Mouse (Mus musculus) retina, postnatal 1 day (tissue): ENCODE measurements around the gene Fam181a.

ENCODE experiments used
- DNase-seq: peaks from one replicate; pipeline ENCODE4 v3.0.0-alpha.2; 2012

The Fam181a gene

GRCm38 (mm10) chr12:103315831-103316545, 5.2 kb downstream of the Fam181a start:
- no peak for DNase-seq

- DNase-seq = peak; percentile 62
Measured at GRCm38 (mm10) chr12:103322801-103323200, 12.0 kb downstream of the Fam181a start.

- peak; percentile 96 for DNase-seq
Measured at GRCm38 (mm10) chr12:103325156-103325857, 14.5 kb downstream of the Fam181a start.

GRCm38 (mm10) chr12:103326569-103326968, 15.8 kb downstream of the Fam181a start:
- no peak for DNase-seq

- peak; percentile 46 for DNase-seq
Measured at GRCm38 (mm10) chr12:103327107-103327506, 16.3 kb downstream of the Fam181a start.

- no peak for DNase-seq
Measured at GRCm38 (mm10) chr12:103328448-103329191, 17.8 kb downstream of the Fam181a start.

GRCm38 (mm10) chr12:103331491-103331890, 20.7 kb downstream of the Fam181a start:
- DNase-seq = no peak

- DNase-seq = no peak
Measured at GRCm38 (mm10) chr12:103332879-103333278, 22.1 kb downstream of the Fam181a start.

GRCm38 (mm10) chr12:103333426-103333825, 22.7 kb downstream of the Fam181a start:
- DNase-seq = no peak

GRCm38 (mm10) chr12:103336766-103337165, 26.0 kb downstream of the Fam181a start:
- DNase-seq = no peak

- no peak for DNase-seq
Measured at GRCm38 (mm10) chr12:103338162-103338798, 27.5 kb downstream of the Fam181a start.

- DNase-seq = no peak
Measured at GRCm38 (mm10) chr12:103341212-103341611, 30.4 kb downstream of the Fam181a start.

- DNase-seq = no peak
Measured at GRCm38 (mm10) chr12:103343456-103343855, 32.7 kb downstream of the Fam181a start.

GRCm38 (mm10) chr12:103344934-103345333, 34.2 kb downstream of the Fam181a start:
- no peak for DNase-seq

GRCm38 (mm10) chr12:103346945-103347344, 36.2 kb downstream of the Fam181a start:
- DNase-seq = no peak

- no peak for DNase-seq
Measured at GRCm38 (mm10) chr12:103347406-103347805, 36.6 kb downstream of the Fam181a start.

GRCm38 (mm10) chr12:103348506-103348905, 37.7 kb downstream of the Fam181a start:
- DNase-seq = peak; percentile 88

- DNase-seq = no peak
Measured at GRCm38 (mm10) chr12:103352735-103353134, 42.0 kb downstream of the Fam181a start.

GRCm38 (mm10) chr12:103353538-103353937, 42.8 kb downstream of the Fam181a start:
- peak; percentile 96 for DNase-seq

- peak; percentile 21 for DNase-seq
Measured at GRCm38 (mm10) chr12:103355746-103356414, 45.1 kb downstream of the Fam181a start, which contains the start of gene Asb2. TSS of gene Asb2 (minus strand) at chr12:103356001.

- DNase-seq = no peak
Measured at GRCm38 (mm10) chr12:103356415-103356748, 45.6 kb downstream of the Fam181a start.

- no peak for DNase-seq
Measured at GRCm38 (mm10) chr12:103358216-103358615, 47.4 kb downstream of the Fam181a start.
